Mouse (Mus musculus): Measurements from ENCODE around the gene Hivep1. TPM values are rescaled to one million over a fixed set of nuclear protein-coding genes. Genes with fewer than 3 reads are reported as not detected.

Hivep1 gene
- polyA plus RNA-seq, 1 experiment from 2014 or later, result 21.8 TPM

DNA sequence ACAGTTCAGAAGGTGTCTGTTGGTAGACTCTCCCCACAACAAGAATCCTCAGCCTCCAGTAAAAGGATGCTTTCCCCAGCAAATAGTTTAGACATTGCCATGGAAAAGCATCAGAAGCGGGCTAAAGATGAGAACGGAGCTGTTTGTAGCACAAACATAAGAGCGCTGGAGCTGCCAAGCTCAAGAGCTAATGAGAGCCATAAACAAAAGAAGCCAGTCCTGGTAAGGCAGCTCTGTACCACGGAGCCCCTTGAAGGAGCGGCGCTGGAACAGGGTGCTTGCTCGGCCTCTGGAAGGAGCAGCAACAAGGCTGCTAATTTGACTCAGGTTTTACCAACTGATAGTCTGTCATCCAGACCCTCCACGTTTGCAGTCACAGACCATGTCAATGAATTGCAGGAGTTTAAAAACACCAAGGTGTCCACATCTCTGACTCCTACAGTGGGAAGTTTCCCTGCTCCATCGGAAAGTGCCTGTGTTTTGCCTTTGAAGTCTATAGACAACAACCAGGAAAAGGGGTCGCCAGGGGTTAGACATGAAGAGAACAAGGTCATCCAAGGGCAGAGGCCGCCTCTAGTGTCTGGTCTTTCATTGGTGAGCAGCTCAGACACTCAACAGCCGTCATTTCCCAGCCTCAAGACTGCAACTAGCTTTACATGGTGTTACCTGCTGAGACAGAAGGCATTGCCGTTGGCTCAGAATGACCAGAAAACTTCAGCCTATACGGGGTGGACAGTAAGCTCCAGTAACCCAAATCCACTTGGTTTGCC lies 107.8 kb downstream of the Hivep1 start:
- Histone ChIP-seq H3K4me1 (replicated peaks; ENCODE audit: control insufficient read depth, insufficient read depth, low read length) (no peaks in the 10 kb centered on the region), H3K27me3 (ENCODE audit: control insufficient read depth, insufficient read depth, low read length) (no peaks in the 10 kb centered on the region), H3K36me3 (replicated peaks; ENCODE audit: control insufficient read depth, insufficient read depth) (peaks cover 53% of the 10 kb centered on the region), H3K4me2 (replicated peaks) (no peak overlapping the region), H3K27ac (peak overlapping the region; percentile 35; the same call in 1 of the 2 replicates), H3K9me3 (ENCODE audit: control insufficient read depth, low read length) (no peaks in the 10 kb centered on the region), H3K9ac (no peak overlapping the region), H3K4me3 (replicated peaks; ENCODE audit: low read length) (no peak overlapping the region)
- DNase-seq (ENCODE audit: low spot score), result no peak
- 74% methylated on average over 14 of the region's 14 CpGs for WGBS
- ATAC-seq (ENCODE audit: low FRiP score), result no peak

DNA sequence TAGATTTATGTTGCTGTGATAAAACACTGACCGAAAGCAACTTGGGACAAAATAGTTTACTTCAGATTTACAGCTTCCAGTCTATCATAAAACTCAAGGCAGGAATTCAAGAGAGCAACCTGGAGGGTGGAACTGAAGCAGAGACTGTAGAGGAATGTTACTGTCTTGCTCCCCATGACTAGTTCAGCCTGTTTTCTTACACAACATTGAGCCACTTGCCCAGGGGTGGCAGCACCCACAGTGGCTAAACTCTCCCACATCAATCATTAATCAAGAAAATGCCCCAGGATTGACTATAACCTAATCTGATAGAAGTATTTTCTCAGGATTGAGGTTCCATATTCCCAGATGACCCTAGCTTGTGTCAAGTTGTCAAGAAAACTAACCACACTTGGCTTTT lies 119.0 kb downstream of the Hivep1 start:
- no peak for DNase-seq (ENCODE audit: low spot score)
- Histone ChIP-seq H3K36me3 (replicated peaks; ENCODE audit: control insufficient read depth, insufficient read depth) (peaks cover 38% of the 10 kb centered on the region), H3K4me3 (replicated peaks; ENCODE audit: low read length) (no peak overlapping the region), H3K4me1 (replicated peaks; ENCODE audit: control insufficient read depth, insufficient read depth, low read length) (peaks cover 7% of the 10 kb centered on the region; the same call in 1 of the 2 replicates), H3K9me3 (ENCODE audit: control insufficient read depth, low read length) (no peaks in the 10 kb centered on the region), H3K9ac (no peak overlapping the region), H3K4me2 (replicated peaks) (no peak overlapping the region), H3K27ac (no peak overlapping the region), H3K27me3 (ENCODE audit: control insufficient read depth, insufficient read depth, low read length) (no peaks in the 10 kb centered on the region)
- 100% methylated on average over 1 of the region's 1 CpGs for WGBS
- no peak for ATAC-seq (ENCODE audit: low FRiP score)

DNA sequence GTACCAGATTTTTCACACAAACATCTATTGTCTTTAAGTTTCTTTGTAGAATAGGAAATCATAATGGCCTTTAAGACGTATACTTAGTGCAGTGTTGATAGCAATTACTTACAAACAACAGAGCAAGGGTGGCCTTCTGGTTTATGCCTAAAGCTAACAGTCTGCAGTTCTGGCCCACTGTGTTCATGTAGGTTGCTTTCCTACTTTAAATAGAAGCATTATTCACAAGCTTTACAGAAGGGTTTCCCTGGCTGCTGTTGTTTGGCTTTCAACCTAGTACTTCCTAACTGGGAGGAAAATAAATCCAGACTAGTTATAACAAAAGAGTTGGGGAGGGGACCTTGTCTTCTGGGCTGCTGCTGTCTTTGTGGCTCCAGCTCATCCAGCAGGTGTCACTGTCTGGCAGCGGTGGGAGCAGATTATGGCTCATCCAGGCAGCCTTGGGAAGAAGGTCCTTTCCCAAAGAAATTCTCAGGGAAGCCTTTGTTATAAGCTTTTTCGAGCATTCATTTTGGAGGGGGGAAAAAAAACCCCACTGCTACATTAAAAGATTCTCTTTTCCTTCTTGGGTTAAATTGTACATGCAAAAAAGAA lies 123.1 kb downstream of the Hivep1 start:
- WGBS, result 34% methylated on average over 3 of the region's 3 CpGs
- Histone ChIP-seq H3K9me3 (ENCODE audit: control insufficient read depth, low read length) (no peaks in the 10 kb centered on the region), H3K27me3 (ENCODE audit: control insufficient read depth, insufficient read depth, low read length) (no peaks in the 10 kb centered on the region), H3K9ac (no peak overlapping the region), H3K4me1 (replicated peaks; ENCODE audit: control insufficient read depth, insufficient read depth, low read length) (peaks cover 7% of the 10 kb centered on the region; the same call in 1 of the 2 replicates), H3K4me2 (replicated peaks) (no peak overlapping the region), H3K27ac (no peak overlapping the region), H3K4me3 (replicated peaks; ENCODE audit: low read length) (no peak overlapping the region), H3K36me3 (replicated peaks; ENCODE audit: control insufficient read depth, insufficient read depth) (peaks cover 31% of the 10 kb centered on the region)
- DNase-seq (ENCODE audit: low spot score) (peak; percentile 67), ATAC-seq (ENCODE audit: low FRiP score) (no peak; the same call in 1 of the 2 replicates)

DNA sequence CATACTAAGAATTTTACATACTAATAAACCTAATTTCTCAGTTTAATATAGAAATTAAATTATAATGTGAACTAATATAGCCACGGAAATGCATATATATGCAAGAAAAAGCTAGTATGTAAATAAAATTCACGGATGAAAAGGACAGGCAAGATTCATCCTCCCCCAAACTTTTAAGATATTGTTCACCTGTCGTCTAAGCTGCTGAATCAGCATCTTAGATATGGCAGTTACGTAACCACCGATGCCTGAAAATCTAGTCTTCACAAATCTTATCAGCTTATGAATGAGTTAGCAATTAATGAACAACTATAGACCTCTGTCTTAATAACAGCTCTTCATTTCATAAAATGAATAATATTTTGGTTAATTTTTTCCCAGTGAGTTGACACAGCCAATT lies 130.8 kb downstream of the Hivep1 start:
- H3K27me3 ChIP-seq (ENCODE audit: control insufficient read depth, insufficient read depth, low read length), result no peaks in the 10 kb centered on the region
- ATAC-seq (ENCODE audit: low FRiP score) (no peak), DNase-seq (ENCODE audit: low spot score) (no peak)
- no peaks in the 10 kb centered on the region for H3K4me1 ChIP-seq (replicated peaks; ENCODE audit: control insufficient read depth, insufficient read depth, low read length)
- no peaks in the 10 kb centered on the region for H3K9me3 ChIP-seq (ENCODE audit: control insufficient read depth, low read length)
- no peak overlapping the region for H3K4me2 ChIP-seq (replicated peaks)
- H3K36me3 ChIP-seq (replicated peaks; ENCODE audit: control insufficient read depth, insufficient read depth), result peaks cover 37% of the 10 kb centered on the region
- H3K27ac ChIP-seq, result no peak overlapping the region
- no peak overlapping the region for H3K4me3 ChIP-seq (replicated peaks; ENCODE audit: low read length)
- H3K9ac ChIP-seq, result no peak overlapping the region
- 94% methylated on average over 5 of the region's 5 CpGs for WGBS

DNA sequence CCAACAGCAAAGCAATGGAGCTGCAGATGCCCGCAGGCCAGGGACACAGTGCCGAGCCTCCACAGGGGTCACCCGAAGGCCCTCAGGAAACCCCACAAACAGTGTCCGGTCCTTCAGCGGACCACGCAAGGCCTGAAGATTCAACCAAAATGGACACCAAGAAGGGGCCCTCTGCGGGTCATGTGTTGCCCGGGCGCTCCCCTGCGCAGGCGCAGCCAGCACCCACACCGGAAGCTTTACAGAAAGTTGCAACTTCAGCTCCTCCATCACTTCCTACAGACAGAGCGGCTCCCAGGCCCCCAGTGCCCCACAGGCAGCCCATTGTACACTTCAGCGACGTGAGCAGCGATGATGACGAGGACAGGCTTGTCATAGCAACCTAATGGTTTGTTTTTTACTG lies 132.3 kb downstream of the Hivep1 start:
- Histone ChIP-seq H3K27me3 (ENCODE audit: control insufficient read depth, insufficient read depth, low read length) (no peaks in the 10 kb centered on the region), H3K4me3 (replicated peaks; ENCODE audit: low read length) (no peak overlapping the region), H3K9me3 (ENCODE audit: control insufficient read depth, low read length) (no peaks in the 10 kb centered on the region), H3K4me1 (replicated peaks; ENCODE audit: control insufficient read depth, insufficient read depth, low read length) (no peaks in the 10 kb centered on the region), H3K27ac (no peak overlapping the region), H3K4me2 (replicated peaks) (no peak overlapping the region), H3K9ac (no peak overlapping the region), H3K36me3 (replicated peaks; ENCODE audit: control insufficient read depth, insufficient read depth) (peaks cover 37% of the 10 kb centered on the region)
- no peak for DNase-seq (ENCODE audit: low spot score)
- ATAC-seq (ENCODE audit: low FRiP score), result no peak
- 94% methylated on average over 17 of the region's 17 CpGs for WGBS

DNA sequence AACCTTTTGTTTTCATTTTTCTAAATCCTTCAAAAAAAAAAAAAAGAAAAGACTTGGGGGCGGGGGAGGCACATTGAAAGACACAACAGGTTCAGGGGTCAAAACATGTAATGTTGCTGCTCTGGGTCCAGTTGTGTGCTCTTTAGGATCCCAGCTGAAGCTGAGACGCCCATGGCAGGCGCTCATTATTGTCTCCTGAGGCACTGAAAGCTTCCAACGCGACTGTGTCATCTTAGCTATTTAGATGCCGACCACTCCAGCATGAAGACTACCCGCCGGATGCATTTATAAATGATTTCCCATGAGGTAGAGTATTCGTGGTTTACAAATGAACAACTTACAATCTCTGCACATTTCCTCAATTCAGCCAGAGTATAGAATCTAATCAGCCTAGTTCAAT lies 141.2 kb downstream of the Hivep1 start:
- H3K4me3 ChIP-seq (replicated peaks; ENCODE audit: low read length), result no peak overlapping the region
- peak overlapping the region; percentile 32; the same call in 1 of the 2 replicates for H3K27ac ChIP-seq
- no peaks in the 10 kb centered on the region for H3K36me3 ChIP-seq (replicated peaks; ENCODE audit: control insufficient read depth, insufficient read depth)
- no peak for ATAC-seq (ENCODE audit: low FRiP score)
- H3K4me2 ChIP-seq (replicated peaks), result 0 out of 2 replicates have a peak overlapping the region, but pooled peaks have one; percentile 19
- WGBS, result 5% methylated on average over 9 of the region's 9 CpGs
- H3K4me1 ChIP-seq (replicated peaks; ENCODE audit: control insufficient read depth, insufficient read depth, low read length), result peaks cover 10% of the 10 kb centered on the region
- 0 out of 2 replicates have a peak, but pooled peaks cover 3% of the 10 kb centered on the region for H3K9me3 ChIP-seq (ENCODE audit: control insufficient read depth, low read length)
- H3K27me3 ChIP-seq (ENCODE audit: control insufficient read depth, insufficient read depth, low read length), result no peaks in the 10 kb centered on the region
- 0 out of 2 replicates have a peak overlapping the region, but pooled peaks have one; percentile 8 for H3K9ac ChIP-seq
- peak; percentile 45 for DNase-seq (ENCODE audit: low spot score)

DNA sequence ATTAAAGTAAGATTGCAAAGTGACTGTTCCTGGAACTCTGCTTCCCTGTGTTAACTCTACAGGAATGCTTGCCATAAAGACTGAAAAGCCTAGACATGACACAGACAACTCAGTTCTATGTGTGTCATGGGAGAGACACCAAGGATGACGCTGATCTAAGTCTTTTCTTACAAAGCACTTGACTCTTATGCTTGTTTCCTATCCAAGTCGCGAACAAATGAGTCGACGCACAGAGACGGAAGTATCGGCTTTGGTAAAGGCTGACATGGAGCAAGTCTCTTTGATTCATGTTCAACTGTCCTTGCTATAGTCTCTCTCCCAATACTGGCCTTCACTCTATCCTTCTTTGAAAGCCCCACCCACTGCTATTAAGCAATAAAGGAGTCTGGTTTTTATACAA lies 143.8 kb downstream of the Hivep1 start:
- no peaks in the 10 kb centered on the region for H3K36me3 ChIP-seq (replicated peaks; ENCODE audit: control insufficient read depth, insufficient read depth)
- 92% methylated on average over 7 of the region's 7 CpGs for WGBS
- H3K4me2 ChIP-seq (replicated peaks), result no peak overlapping the region
- H3K4me1 ChIP-seq (replicated peaks; ENCODE audit: control insufficient read depth, insufficient read depth, low read length), result peaks cover 10% of the 10 kb centered on the region
- DNase-seq (ENCODE audit: low spot score) (no peak), ATAC-seq (ENCODE audit: low FRiP score) (no peak)
- H3K27ac ChIP-seq, result no peak overlapping the region
- no peak overlapping the region for H3K9ac ChIP-seq
- no peaks in the 10 kb centered on the region for H3K27me3 ChIP-seq (ENCODE audit: control insufficient read depth, insufficient read depth, low read length)
- no peak overlapping the region for H3K4me3 ChIP-seq (replicated peaks; ENCODE audit: low read length)
- H3K9me3 ChIP-seq (ENCODE audit: control insufficient read depth, low read length), result peaks cover 7% of the 10 kb centered on the region; the same call in 1 of the 2 replicates

DNA sequence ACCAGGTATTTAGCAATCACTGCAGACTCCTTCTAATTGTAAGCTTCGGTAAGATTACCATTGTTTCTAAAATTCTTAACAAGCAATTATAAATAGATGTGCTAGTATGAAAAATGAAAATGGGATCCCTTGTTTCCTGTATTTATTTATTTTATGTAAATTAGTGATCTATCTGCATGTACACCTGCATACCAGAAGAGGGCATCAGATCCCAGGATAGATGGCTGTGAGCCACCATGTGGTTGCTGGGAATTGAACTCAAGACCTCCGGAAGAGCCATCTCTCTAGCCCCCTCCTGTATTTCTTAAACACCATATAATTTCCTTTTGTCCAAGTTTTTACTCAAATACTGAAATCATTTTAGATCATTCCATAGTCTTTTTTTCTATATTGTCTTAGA lies 145.8 kb downstream of the Hivep1 start:
- ATAC-seq (ENCODE audit: low FRiP score) (no peak), DNase-seq (ENCODE audit: low spot score) (no peak)
- Histone ChIP-seq H3K36me3 (replicated peaks; ENCODE audit: control insufficient read depth, insufficient read depth) (no peaks in the 10 kb centered on the region), H3K4me2 (replicated peaks) (no peak overlapping the region), H3K27me3 (ENCODE audit: control insufficient read depth, insufficient read depth, low read length) (no peaks in the 10 kb centered on the region), H3K4me3 (replicated peaks; ENCODE audit: low read length) (no peak overlapping the region), H3K9ac (no peak overlapping the region), H3K27ac (no peak overlapping the region), H3K4me1 (replicated peaks; ENCODE audit: control insufficient read depth, insufficient read depth, low read length) (peaks cover 9% of the 10 kb centered on the region), H3K9me3 (ENCODE audit: control insufficient read depth, low read length) (peaks cover 7% of the 10 kb centered on the region; the same call in 1 of the 2 replicates)
- WGBS, result 93% methylated on average over 2 of the region's 2 CpGs

DNA sequence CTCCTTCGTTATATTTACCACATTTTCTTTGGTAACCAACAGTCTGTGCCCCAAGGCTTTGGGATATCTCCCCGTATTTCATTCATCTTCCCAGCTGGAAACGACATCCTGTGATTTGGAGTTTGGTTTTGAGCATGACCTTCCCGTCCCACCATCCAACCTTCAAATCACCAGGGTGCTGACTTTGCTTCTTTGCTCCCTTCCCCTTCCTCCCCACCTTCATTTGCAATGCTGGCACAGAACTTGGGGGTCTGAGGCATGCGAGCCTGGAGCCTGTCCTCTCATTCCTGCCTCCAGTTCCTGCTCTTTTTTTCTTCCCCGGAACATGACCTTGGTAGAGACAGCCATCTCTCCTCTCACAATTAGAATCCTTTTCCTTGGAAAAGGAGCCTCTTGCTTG lies 161.7 kb downstream of the Hivep1 start:
- Histone ChIP-seq H3K27me3 (ENCODE audit: control insufficient read depth, insufficient read depth, low read length) (no peaks in the 10 kb centered on the region), H3K9ac (no peak overlapping the region), H3K27ac (no peak overlapping the region), H3K9me3 (ENCODE audit: control insufficient read depth, low read length) (no peaks in the 10 kb centered on the region), H3K4me2 (replicated peaks) (no peak overlapping the region), H3K4me1 (replicated peaks; ENCODE audit: control insufficient read depth, insufficient read depth, low read length) (no peaks in the 10 kb centered on the region), H3K36me3 (replicated peaks; ENCODE audit: control insufficient read depth, insufficient read depth) (no peaks in the 10 kb centered on the region), H3K4me3 (replicated peaks; ENCODE audit: low read length) (no peak overlapping the region)
- ATAC-seq (ENCODE audit: low FRiP score) (no peak), DNase-seq (ENCODE audit: low spot score) (no peak)
- WGBS, result 86% methylated on average over 6 of the region's 6 CpGs
